Comparison of ENCODE assay signal across 8 mouse cellular contexts in genomic region chr3:75164838-75165496, GRCm38 (mm10). TPM values are rescaled to one million over a fixed set of nuclear protein-coding genes. Genes with fewer than 3 reads are reported as not detected.
DNase-seq lines count a peak whose midpoint lies in the region; ATAC-seq and TF ChIP-seq lines count a peak whose summit lies in the region.

Gene Zbbx (minus strand): TSS chr3:75165034.

- H3K27ac ChIP-seq in forebrain, postnatal 0 days (ENCODE audit: low read depth, low read length): no peak within 1 kb of the TSS
- no peak within 1 kb of the TSS for H3K27ac ChIP-seq in kidney, embryonic 15.5 days
- H3K27ac ChIP-seq in limb, embryonic 13.5 days: no peak within 1 kb of the TSS
- H3K27ac ChIP-seq in midbrain, embryonic 15.5 days: no peak within 1 kb of the TSS

- 12% methylated on average over 20 of the region's 20 CpGs for WGBS in forebrain, postnatal 0 days
- 14% methylated on average over 20 of the region's 20 CpGs for WGBS in kidney, embryonic 15.5 days
- 14% methylated on average over 20 of the region's 20 CpGs for WGBS in limb, embryonic 13.5 days
- WGBS in midbrain, embryonic 15.5 days: 14% methylated on average over 20 of the region's 20 CpGs

- no peaks in the 10 kb centered on the region for H3K9me3 ChIP-seq in forebrain, postnatal 0 days (ENCODE audit: low read length)
- H3K9me3 ChIP-seq in kidney, embryonic 15.5 days (replicated peaks): no peaks in the 10 kb centered on the region
- H3K9me3 ChIP-seq in limb, embryonic 13.5 days: no peaks in the 10 kb centered on the region
- no peaks in the 10 kb centered on the region for H3K9me3 ChIP-seq in midbrain, embryonic 15.5 days

- H3K9ac ChIP-seq in forebrain, postnatal 0 days: peak within 1 kb of the TSS; percentile 29
- no peak within 1 kb of the TSS for H3K9ac ChIP-seq in kidney, embryonic 15.5 days
- no peak within 1 kb of the TSS for H3K9ac ChIP-seq in limb, embryonic 13.5 days
- H3K9ac ChIP-seq in midbrain, embryonic 15.5 days: peak within 1 kb of the TSS; percentile 23; the same call in 1 of the 2 replicates

- DNase-seq in CD4-positive helper T cell, adult 2 months (ENCODE audit: low read depth, low spot score): peak; percentile 30
- peak; percentile 88 for DNase-seq in ZHBTc4 (ENCODE audit: low read depth, low spot score)
- peak; percentile 91 for DNase-seq in forebrain, postnatal 0 days
- peak; percentile 22 to 25 for DNase-seq in spleen, postnatal 36 days (ENCODE audit: low spot score in 2 of 2)
- DNase-seq in gastrocnemius, postnatal 14 days: no peak

- TF ChIP-seq CTCF in forebrain, postnatal 0 days (IDR thresholded peaks at IDR 0.05; ENCODE audit: low read depth): peak; percentile 80

- peak; percentile 99 for ATAC-seq in forebrain, postnatal 0 days
- peak; percentile 98 for ATAC-seq in kidney, embryonic 15.5 days (replicated peaks; ENCODE audit: low FRiP score)
- peak; percentile 87 for ATAC-seq in limb, embryonic 13.5 days (ENCODE audit: low FRiP score, low read depth)
- ATAC-seq in midbrain, embryonic 15.5 days (replicated peaks): peak; percentile 99

- peak within 1 kb of the TSS; percentile 55 for H3K4me2 ChIP-seq in forebrain, postnatal 0 days (ENCODE audit: low read depth)
- peak within 1 kb of the TSS; percentile 59 for H3K4me2 ChIP-seq in kidney, embryonic 15.5 days
- H3K4me2 ChIP-seq in limb, embryonic 13.5 days (replicated peaks): peak within 1 kb of the TSS; percentile 59
- H3K4me2 ChIP-seq in midbrain, embryonic 15.5 days: peak within 1 kb of the TSS; percentile 72

- intact Hi-C loops in gastrocnemius, postnatal 14 days (cut with DNase I; ENCODE audit: low total_unique reads): no loop called here

- no peaks in the 10 kb centered on the region for H3K36me3 ChIP-seq in forebrain, postnatal 0 days (ENCODE audit: insufficient read depth)
- H3K36me3 ChIP-seq in kidney, embryonic 15.5 days: no peaks in the 10 kb centered on the region
- H3K36me3 ChIP-seq in limb, embryonic 13.5 days: no peaks in the 10 kb centered on the region
- no peaks in the 10 kb centered on the region for H3K36me3 ChIP-seq in midbrain, embryonic 15.5 days (replicated peaks)

- H3K4me1 ChIP-seq in forebrain, postnatal 0 days (ENCODE audit: insufficient read depth): no peaks in the 10 kb centered on the region
- peaks cover 5% of the 10 kb centered on the region; the same call in 1 of the 2 replicates for H3K4me1 ChIP-seq in kidney, embryonic 15.5 days
- no peaks in the 10 kb centered on the region; the same call in 1 of the 2 replicates for H3K4me1 ChIP-seq in limb, embryonic 13.5 days
- H3K4me1 ChIP-seq in midbrain, embryonic 15.5 days: peaks cover 7% of the 10 kb centered on the region; the same call in 1 of the 2 replicates

- peak within 1 kb of the TSS; percentile 43 for H3K4me3 ChIP-seq in forebrain, postnatal 0 days (ENCODE audit: low read depth, low read length)
- peak within 1 kb of the TSS; percentile 28 for H3K4me3 ChIP-seq in kidney, embryonic 15.5 days (replicated peaks)
- H3K4me3 ChIP-seq in limb, embryonic 13.5 days: peak within 1 kb of the TSS; percentile 22
- peak within 1 kb of the TSS; percentile 44 for H3K4me3 ChIP-seq in midbrain, embryonic 15.5 days

- H3K27me3 ChIP-seq in forebrain, postnatal 0 days (ENCODE audit: insufficient read depth, low read length): no peaks in the 10 kb centered on the region
- no peaks in the 10 kb centered on the region for H3K27me3 ChIP-seq in kidney, embryonic 15.5 days
- no peaks in the 10 kb centered on the region for H3K27me3 ChIP-seq in limb, embryonic 13.5 days
- H3K27me3 ChIP-seq in midbrain, embryonic 15.5 days (replicated peaks): no peaks in the 10 kb centered on the region

RNA-seq across cellular contexts. Expression of gene Zbbx, which starts in this region (rescaled TPM):
- 2.6 and 4.0 TPM in 2 replicates for total RNA-seq in forebrain, postnatal 0 days (2014; rRNA removed)
- polyA plus RNA-seq in forebrain, postnatal 0 days (2015; fragmentation: Nextera tagmentation; extraction: Ambion mirVana): 0.89 and 1.6 TPM in 2 replicates
- not detected in 2 replicates for polyA plus RNA-seq in kidney, embryonic 15.5 days (2015; fragmentation: Nextera tagmentation; extraction: Ambion mirVana)
- polyA plus RNA-seq in limb, embryonic 13.5 days (2015; fragmentation: Nextera tagmentation; extraction: Ambion mirVana): not detected in 2 replicates
- 0.68 and 0.85 TPM in 2 replicates for polyA plus RNA-seq in midbrain, embryonic 15.5 days (2015; fragmentation: Nextera tagmentation; extraction: Ambion mirVana)
- not detected for total RNA-seq in gastrocnemius, postnatal 14 days (2021)

Comparison
In these comparisons a context has a peak if more than half of its experiments do, and no peak if none do; other contexts are left out.
1. Peak in ATAC-seq, H3K4me3 ChIP-seq and H3K4me2 ChIP-seq in kidney, embryonic 15.5 days; RNA of the gene not detected or under 1 TPM.
2. Peak in ATAC-seq, H3K4me3 ChIP-seq and H3K4me2 ChIP-seq in limb, embryonic 13.5 days; RNA of the gene not detected or under 1 TPM.
3. Peak in ATAC-seq, H3K4me3 ChIP-seq, H3K9ac ChIP-seq and H3K4me2 ChIP-seq in midbrain, embryonic 15.5 days; RNA of the gene not detected or under 1 TPM.